Mouse (Mus musculus) heart, embryonic 15.5 days (tissue): ENCODE data around the gene Cyp27b1. TPM values are rescaled to one million over a fixed set of nuclear protein-coding genes. Genes with fewer than 3 reads are reported as not detected.

Experiments
- ATAC-seq: fragments of 200-750 bp; cut with Nextera tagmentation; replicated peaks from 2 replicates; pipeline ENCODE4 v1.8.0; 2017; ENCODE audit warnings: low read depth, moderate TSS enrichment; ENCODE audit not compliant: insufficient number of reproducible peaks, insufficient read depth, low FRiP score
- H3K27ac ChIP-seq: fragments of 300-500 bp; sonication (generic); 2 replicates; pipeline ENCODE4 v1.5.1; 2015; ENCODE audit warnings: mild to moderate bottlenecking, inconsistent platforms
- H3K27me3 ChIP-seq: fragments of 300-500 bp; sonication (generic); 2 replicates; pipeline ENCODE4 v1.6.1; 2015; ENCODE audit warnings: inconsistent platforms
- H3K36me3 ChIP-seq: fragments of 300-500 bp; sonication (generic); 2 replicates; pipeline ENCODE4 v1.6.1; 2015; ENCODE audit warnings: mild to moderate bottlenecking, inconsistent platforms
- H3K4me1 ChIP-seq: fragments of 300-500 bp; sonication (generic); replicated peaks from 2 replicates; pipeline ENCODE4 v1.6.1; 2015; ENCODE audit warnings: inconsistent platforms
- H3K4me2 ChIP-seq: fragments of 300-500 bp; sonication (generic); 2 replicates; pipeline ENCODE4 v1.6.1; 2015; ENCODE audit warnings: inconsistent platforms, mild to moderate bottlenecking, moderate library complexity
- H3K4me3 ChIP-seq: fragments of 300-500 bp; sonication (generic); 2 replicates; pipeline ENCODE4 v1.5.1; 2015; ENCODE audit warnings: mild to moderate bottlenecking, inconsistent platforms
- H3K9ac ChIP-seq: fragments of 300-500 bp; sonication (generic); 2 replicates; pipeline ENCODE4 v1.6.1; 2015; ENCODE audit warnings: mild to moderate bottlenecking, inconsistent platforms
- H3K9me3 ChIP-seq: fragments of 300-500 bp; sonication (generic); replicated peaks from 2 replicates; pipeline ENCODE4 v1.6.1; 2016; ENCODE audit warnings: inconsistent platforms
- WGBS: fragments of 180-500 bp; shearing (Covaris S2); methylation state at CpG from one replicate; pipeline ENCODE4 v1.1.7; 2015; ENCODE audit warnings: mixed read lengths; 5-methylcytosine and 5-hydroxymethylcytosine counted together
- microRNA counts: library from miRNA; unstranded; fragments of <30 nt; microRNA quantifications from one replicate; lab custom pipeline; 2016
- microRNA-seq: library from miRNA; unstranded; fragments of <30 nt; microRNA quantifications from one replicate; pipeline ENCODE4, GENCODE M21; 2016
- polyA plus RNA-seq: library from polyadenylated mRNA; unstranded; fragments of >200 nt; fragmentation: Nextera tagmentation; extraction: Ambion mirVana; gene quantifications from 2 replicates; pipeline ENCODE4 v1.2.1, GENCODE M21; 2015

Cyp27b1 gene
- polyA plus RNA-seq, 1 experiment from 2014 or later = 0.08 TPM

DNA sequence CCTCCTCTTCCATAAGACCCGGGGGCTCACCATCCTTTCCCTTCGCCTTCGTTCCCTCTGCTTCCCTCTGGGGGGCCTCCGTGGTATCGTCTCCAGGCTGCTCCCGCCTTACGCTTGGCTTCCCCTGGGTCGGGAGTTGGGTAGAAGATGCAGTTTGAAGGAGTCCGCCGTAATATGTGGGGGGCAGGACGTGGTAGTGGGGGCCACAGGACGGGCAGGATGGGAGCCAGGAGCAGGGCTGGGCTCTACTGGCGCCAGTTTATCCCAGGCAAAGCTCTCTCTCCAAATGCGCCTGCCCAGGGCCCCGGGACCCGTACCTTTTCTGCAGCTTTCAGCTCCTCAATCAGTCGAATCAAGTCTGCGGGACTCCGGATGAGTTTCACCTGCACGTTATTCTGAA, 50.5 kb downstream of the Cyp27b1 start:
- WGBS = 77% methylated on average over 20 of the region's 20 CpGs

GRCm38 (mm10) chr10:127099191-127099590, 51.1 kb downstream of the Cyp27b1 start:
- ATAC-seq = no peak
- Histone ChIP-seq H3K4me3 (no peak overlapping the region), H3K27me3 (no peaks in the 10 kb centered on the region), H3K4me2 (no peak overlapping the region), H3K36me3 (peaks cover 16% of the 10 kb centered on the region; the same call in 1 of the 2 replicates), H3K9me3 (no peaks in the 10 kb centered on the region), H3K27ac (no peak overlapping the region), H3K9ac (no peak overlapping the region), H3K4me1 (peaks cover 11% of the 10 kb centered on the region)
- 82% methylated on average over 10 of the region's 10 CpGs for WGBS

More for the DNA sequence above, 50.5 kb downstream of the Cyp27b1 start:
- H3K36me3 ChIP-seq = peaks cover 16% of the 10 kb centered on the region; the same call in 1 of the 2 replicates
- no peak overlapping the region for H3K27ac ChIP-seq
- no peak for ATAC-seq
- no peak overlapping the region for H3K4me3 ChIP-seq
- peaks cover 4% of the 10 kb centered on the region for H3K27me3 ChIP-seq
- H3K4me1 ChIP-seq = peaks cover 11% of the 10 kb centered on the region
- no peak overlapping the region for H3K9ac ChIP-seq
- H3K4me2 ChIP-seq = no peak overlapping the region
- no peaks in the 10 kb centered on the region for H3K9me3 ChIP-seq

GRCm38 (mm10) chr10:127099868-127100267, 51.8 kb downstream of the Cyp27b1 start:
- Histone ChIP-seq H3K36me3 (peaks cover 16% of the 10 kb centered on the region; the same call in 1 of the 2 replicates), H3K4me2 (no peak overlapping the region), H3K9me3 (no peaks in the 10 kb centered on the region), H3K27ac (no peak overlapping the region), H3K4me1 (peaks cover 6% of the 10 kb centered on the region), H3K9ac (no peak overlapping the region), H3K27me3 (no peaks in the 10 kb centered on the region), H3K4me3 (no peak overlapping the region)
- ATAC-seq = no peak
- WGBS = 90% methylated on average over 15 of the region's 15 CpGs

GRCm38 (mm10) chr10:127100414-127100813, 52.4 kb downstream of the Cyp27b1 start:
- WGBS = 71% methylated on average over 8 of the region's 8 CpGs
- Histone ChIP-seq H3K4me2 (no peak overlapping the region), H3K36me3 (peaks cover 16% of the 10 kb centered on the region; the same call in 1 of the 2 replicates), H3K4me1 (peaks cover under 1% of the 10 kb centered on the region; the same call in 1 of the 2 replicates), H3K27ac (no peak overlapping the region), H3K4me3 (no peak overlapping the region), H3K9ac (no peak overlapping the region), H3K27me3 (no peaks in the 10 kb centered on the region), H3K9me3 (no peaks in the 10 kb centered on the region)
- no peak for ATAC-seq

DNA sequence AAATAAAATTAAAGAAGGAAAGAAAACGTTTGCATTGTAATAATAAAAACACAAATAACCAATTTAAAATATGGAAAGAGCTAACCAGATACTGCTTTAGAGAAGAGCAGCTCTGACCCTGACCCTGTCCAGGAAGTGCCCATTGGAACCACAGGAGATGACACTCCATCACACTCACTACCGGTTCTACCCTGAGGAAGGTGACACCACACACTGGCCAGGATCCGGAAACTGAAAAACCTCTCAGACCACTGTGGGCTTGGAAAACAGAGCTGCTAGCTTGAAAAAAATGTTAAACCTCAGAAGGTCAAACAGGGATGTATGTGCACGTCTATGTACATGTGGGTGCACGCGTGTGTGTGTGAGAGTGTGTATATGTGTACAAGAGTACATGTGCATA, 53.1 kb downstream of the Cyp27b1 start:
- no peak overlapping the region for H3K4me2 ChIP-seq
- peaks cover 11% of the 10 kb centered on the region; the same call in 1 of the 2 replicates for H3K36me3 ChIP-seq
- H3K4me3 ChIP-seq = no peak overlapping the region
- H3K9ac ChIP-seq = no peak overlapping the region
- H3K27ac ChIP-seq = no peak overlapping the region
- ATAC-seq = no peak
- no peaks in the 10 kb centered on the region for H3K27me3 ChIP-seq
- no peaks in the 10 kb centered on the region for H3K9me3 ChIP-seq
- H3K4me1 ChIP-seq = no peaks in the 10 kb centered on the region
- 74% methylated on average over 6 of the region's 6 CpGs for WGBS

MicroRNAs within 50 kb of the gene (microRNA counts, 519-probe panel; counts per million panel counts)
- not detected for microRNA mmu-miR-546 (lab: Ali Mortazavi, UCI)

Small RNA genes lying within 50 kb of the gene (microRNA-seq; reads per million reads assigned to microRNA genes)
- 0.63 reads per million for gene Mir546

Other genes starting within 250 kb of the Cyp27b1 start
- 9.1 and 9.8 TPM in 2 replicates for gene Atp23, start 146.9 kb upstream of the Cyp27b1 start, polyA plus RNA-seq
- gene Ctdsp2, start 69.5 kb upstream of the Cyp27b1 start, polyA plus RNA-seq = 35.0 and 47.8 TPM in 2 replicates
- 0.23 and 0.55 TPM in 2 replicates for gene Avil, start 47.5 kb upstream of the Cyp27b1 start, polyA plus RNA-seq
- 81.9 and 86.0 TPM in 2 replicates for gene Tsfm, start 17.4 kb upstream of the Cyp27b1 start, polyA plus RNA-seq
- gene Mettl1, start 6.8 kb upstream of the Cyp27b1 start, polyA plus RNA-seq = 27.7 and 32.0 TPM in 2 replicates
- 0.30 and 0.42 TPM in 2 replicates for gene Eef1akmt3, start 6.7 kb upstream of the Cyp27b1 start, polyA plus RNA-seq
- gene March9, start 11.9 kb downstream of the Cyp27b1 start, polyA plus RNA-seq = 0.13 and 0.25 TPM in 2 replicates
- 718 and 864 TPM in 2 replicates for gene Cdk4, start 15.3 kb downstream of the Cyp27b1 start, polyA plus RNA-seq
- 100 and 119 TPM in 2 replicates for gene Tspan31, start 22.0 kb downstream of the Cyp27b1 start, polyA plus RNA-seq
- gene Agap2, start 27.0 kb downstream of the Cyp27b1 start, polyA plus RNA-seq = 0.62 TPM in 1 of 2 replicates, not detected in the other
- gene Os9, start 72.9 kb downstream of the Cyp27b1 start, polyA plus RNA-seq = 48.5 and 61.8 TPM in 2 replicates
- 1.5 and 5.7 TPM in 2 replicates for gene B4galnt1, start 117.0 kb downstream of the Cyp27b1 start, polyA plus RNA-seq
- 15.6 and 16.7 TPM in 2 replicates for gene Slc26a10, start 132.4 kb downstream of the Cyp27b1 start, polyA plus RNA-seq
- gene Arhgef25, start 141.8 kb downstream of the Cyp27b1 start, polyA plus RNA-seq = 24.7 and 32.5 TPM in 2 replicates
- gene Dtx3, start 147.5 kb downstream of the Cyp27b1 start, polyA plus RNA-seq = 63.5 and 86.0 TPM in 2 replicates
- gene Pip4k2c, start 163.3 kb downstream of the Cyp27b1 start, polyA plus RNA-seq = 23.2 and 27.0 TPM in 2 replicates
- 0.35 and 2.3 TPM in 2 replicates for gene Kif5a, start 215.1 kb downstream of the Cyp27b1 start, polyA plus RNA-seq
- gene Dctn2, start 218.1 kb downstream of the Cyp27b1 start, polyA plus RNA-seq = 127 and 152 TPM in 2 replicates
- 10.6 and 15.7 TPM in 2 replicates for gene Mbd6, start 240.8 kb downstream of the Cyp27b1 start, polyA plus RNA-seq